10 mouse cellular contexts compared by ENCODE assay signal in the genomic region with DNA sequence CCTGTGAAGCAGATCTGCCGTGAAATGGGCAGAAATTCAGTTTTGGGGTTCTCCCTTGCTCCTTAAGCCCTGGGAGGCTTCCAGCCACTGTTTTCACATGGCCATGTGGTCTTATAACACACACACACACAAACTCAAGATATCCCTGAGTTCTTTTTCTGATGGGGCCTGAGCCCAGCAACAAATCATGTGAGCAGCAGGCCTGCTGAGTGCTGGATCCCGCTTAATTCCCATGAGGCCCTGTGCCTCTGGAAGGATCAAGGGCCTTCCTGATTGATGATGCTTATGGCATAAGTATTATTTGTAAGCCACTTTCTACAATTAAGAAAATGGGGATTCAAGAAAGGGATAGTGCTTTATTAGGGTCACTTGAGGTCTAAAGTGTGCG. TPM values are rescaled to one million over a fixed set of nuclear protein-coding genes. Genes with fewer than 3 reads are reported as not detected.
A peak's percentile ranks its signal among the peaks of the same experiment; 100 is the strongest.
DNase-seq lines count a peak whose midpoint lies in the region; ATAC-seq lines count a peak whose summit lies in the region.
"Had no signal": no experiment of that assay in that cellular context is flagged by ENCODE, and none has a peak within 500 bp of the region (broad histone marks: within the 10 kb centered on the region; RNA-seq: fewer than 3 reads in every experiment).

No protein-coding gene starts in this region.

- H3K36me3 ChIP-seq in limb, embryonic 12.5 days: no peaks in the 10 kb centered on the region
- H3K36me3 ChIP-seq in limb, embryonic 10.5 days: no peaks in the 10 kb centered on the region
- H3K36me3 ChIP-seq in forebrain, embryonic 15.5 days: no peaks in the 10 kb centered on the region
- no peaks in the 10 kb centered on the region for H3K36me3 ChIP-seq in liver, embryonic 13.5 days
- H3K36me3 ChIP-seq in neural tube, embryonic 12.5 days: 0 out of 2 replicates have a peak, but pooled peaks cover 3% of the 10 kb centered on the region
- H3K36me3 ChIP-seq: heart, embryonic 10.5 days had no signal

- H3K9me3 ChIP-seq in limb, embryonic 12.5 days: no peaks in the 10 kb centered on the region
- no peaks in the 10 kb centered on the region for H3K9me3 ChIP-seq in limb, embryonic 10.5 days (replicated peaks)
- H3K9me3 ChIP-seq in forebrain, embryonic 15.5 days: no peaks in the 10 kb centered on the region
- no peaks in the 10 kb centered on the region for H3K9me3 ChIP-seq in liver, embryonic 13.5 days (replicated peaks)
- H3K9me3 ChIP-seq in neural tube, embryonic 12.5 days: no peaks in the 10 kb centered on the region
- H3K9me3 ChIP-seq: heart, embryonic 10.5 days had no signal

- WGBS in limb, embryonic 12.5 days: 88% methylated on average over 3 of the region's 3 CpGs
- 88% methylated on average over 3 of the region's 3 CpGs for WGBS in limb, embryonic 10.5 days
- 76% methylated on average over 3 of the region's 3 CpGs for WGBS in forebrain, embryonic 15.5 days
- WGBS in liver, embryonic 13.5 days (ENCODE audit: insufficient replicate concordance): 85% methylated on average over 3 of the region's 3 CpGs
- 79% methylated on average over 3 of the region's 3 CpGs for WGBS in neural tube, embryonic 12.5 days

- H3K27me3 ChIP-seq in limb, embryonic 12.5 days: no peaks in the 10 kb centered on the region
- no peaks in the 10 kb centered on the region for H3K27me3 ChIP-seq in limb, embryonic 10.5 days (ENCODE audit: low read depth, poor library complexity, severe bottlenecking)
- H3K27me3 ChIP-seq in forebrain, embryonic 15.5 days: no peaks in the 10 kb centered on the region
- no peaks in the 10 kb centered on the region for H3K27me3 ChIP-seq in liver, embryonic 13.5 days
- no peaks in the 10 kb centered on the region for H3K27me3 ChIP-seq in neural tube, embryonic 12.5 days (replicated peaks)

- no peak overlapping the region for H3K4me3 ChIP-seq in limb, embryonic 12.5 days (replicated peaks)
- H3K4me3 ChIP-seq in limb, embryonic 10.5 days: no peak overlapping the region
- H3K4me3 ChIP-seq in forebrain, embryonic 15.5 days: peak overlapping the region; percentile 89
- H3K4me3 ChIP-seq in liver, embryonic 13.5 days (replicated peaks): no peak overlapping the region
- no peak overlapping the region for H3K4me3 ChIP-seq in neural tube, embryonic 12.5 days

- H3K9ac ChIP-seq in limb, embryonic 12.5 days (replicated peaks): no peak overlapping the region
- peak overlapping the region; percentile 29; the same call in 1 of the 2 replicates for H3K9ac ChIP-seq in forebrain, embryonic 15.5 days (replicated peaks)
- H3K9ac ChIP-seq in liver, embryonic 13.5 days: 0 out of 2 replicates have a peak overlapping the region, but pooled peaks have one; percentile 95
- peak overlapping the region; percentile 30; the same call in 1 of the 2 replicates for H3K9ac ChIP-seq in neural tube, embryonic 12.5 days

- DNase-seq in limb, embryonic 10.5 days (ENCODE audit: low spot score): no peak
- no peak for DNase-seq in liver, embryonic 13.5 days
- DNase-seq in left cerebral cortex, postnatal 36 days (ENCODE audit: low spot score in 2 of 2): no peak
- no peak for DNase-seq in lung, postnatal 4 days
- DNase-seq in gastrocnemius, postnatal 4 days (ENCODE audit: low spot score in 2 of 2): no peak

- H3K27ac ChIP-seq in limb, embryonic 12.5 days: no peak overlapping the region
- no peak overlapping the region for H3K27ac ChIP-seq in limb, embryonic 10.5 days
- peak overlapping the region; percentile 97 for H3K27ac ChIP-seq in forebrain, embryonic 15.5 days (replicated peaks)
- peak overlapping the region; percentile 90 for H3K27ac ChIP-seq in liver, embryonic 13.5 days
- H3K27ac ChIP-seq in neural tube, embryonic 12.5 days: no peak overlapping the region
- H3K27ac ChIP-seq: heart, embryonic 10.5 days; kidney, postnatal 0 days had no signal

- intact Hi-C loops in left cerebral cortex, postnatal 36 days (cut with DNase I): no loop called here

- H3K4me1 ChIP-seq in limb, embryonic 12.5 days (replicated peaks): peaks cover 30% of the 10 kb centered on the region
- peaks cover 33% of the 10 kb centered on the region for H3K4me1 ChIP-seq in limb, embryonic 10.5 days
- peaks cover 62% of the 10 kb centered on the region for H3K4me1 ChIP-seq in forebrain, embryonic 15.5 days
- peaks cover 43% of the 10 kb centered on the region for H3K4me1 ChIP-seq in liver, embryonic 13.5 days (replicated peaks)
- peaks cover 46% of the 10 kb centered on the region for H3K4me1 ChIP-seq in neural tube, embryonic 12.5 days

- no peak for ATAC-seq in limb, embryonic 12.5 days (ENCODE audit: insufficient number of reproducible peaks, insufficient read depth, low FRiP score, low TSS enrichment, low read depth)
- ATAC-seq in forebrain, embryonic 15.5 days (replicated peaks): no peak
- no peak for ATAC-seq in liver, embryonic 13.5 days (ENCODE audit: low read depth)
- ATAC-seq in neural tube, embryonic 12.5 days (ENCODE audit: low FRiP score, low read depth): no peak

- H3K4me2 ChIP-seq in limb, embryonic 12.5 days: peak overlapping the region; percentile 92; the same call in 1 of the 2 replicates
- H3K4me2 ChIP-seq in forebrain, embryonic 15.5 days (replicated peaks): peak overlapping the region; percentile 80
- peak overlapping the region; percentile 97 for H3K4me2 ChIP-seq in liver, embryonic 13.5 days
- H3K4me2 ChIP-seq in neural tube, embryonic 12.5 days (replicated peaks): peak overlapping the region; percentile 85

RNA-seq across cellular contexts. Expression of a gene that starts 2.5 kb away (rescaled TPM):
- 25.5 and 27.3 TPM in 2 replicates for polyA plus RNA-seq in limb, embryonic 12.5 days (2016; fragmentation: Nextera tagmentation; extraction: Ambion mirVana)
- polyA plus RNA-seq in limb, embryonic 10.5 days (2016; fragmentation: Nextera tagmentation; extraction: Ambion mirVana): 15.0 and 17.5 TPM in 2 replicates
- polyA plus RNA-seq in forebrain, embryonic 15.5 days (2015; fragmentation: Nextera tagmentation; extraction: Ambion mirVana): 75.9 and 85.8 TPM in 2 replicates
- polyA plus RNA-seq in liver, embryonic 13.5 days (2015; fragmentation: Nextera tagmentation; extraction: Ambion mirVana): 11.8 and 14.5 TPM in 2 replicates
- polyA plus RNA-seq in neural tube, embryonic 12.5 days (2016; fragmentation: Nextera tagmentation; extraction: Ambion mirVana): 57.8 and 65.5 TPM in 2 replicates
- total RNA-seq in left cerebral cortex, postnatal 36 days (2021): 10 to 100 TPM; 83.8 to 84.3 TPM
- 10 to 100 TPM; 33.3 to 36.7 TPM for total RNA-seq in gastrocnemius, postnatal 4 days (2021)

Comparison
In these comparisons a context has a peak if more than half of its experiments do, and no peak if none do; other contexts are left out.
1. H3K27ac ChIP-seq: peak in forebrain, embryonic 15.5 days (single experiment) and liver, embryonic 13.5 days (single experiment); none in limb, embryonic 12.5 days (single experiment), limb, embryonic 10.5 days (single experiment) and neural tube, embryonic 12.5 days (single experiment).
2. Peak in every context shown above with its lines, with median percentiles within 50 percentile points of each other: H3K4me2 ChIP-seq.